18 mouse cellular contexts compared by ENCODE assay signal in the genomic region with DNA sequence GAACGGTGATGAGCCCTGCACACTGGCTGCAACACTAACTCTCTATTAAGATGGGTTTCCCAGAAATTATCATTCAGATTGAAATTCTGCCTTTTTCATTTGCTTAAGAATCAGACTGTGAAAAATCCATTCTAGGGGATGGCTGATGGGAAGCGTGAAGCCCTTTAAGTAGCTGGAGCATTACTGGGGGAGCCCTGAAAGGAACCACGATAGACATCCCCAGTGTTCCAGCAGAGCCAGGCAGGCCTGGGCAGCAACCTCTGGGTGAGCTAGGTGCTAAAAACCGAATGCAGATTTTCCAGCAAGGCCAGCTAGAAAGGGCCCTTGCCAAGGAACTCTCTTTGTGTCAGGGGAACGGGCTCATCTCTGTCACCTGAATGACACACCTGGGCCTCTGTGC.
DNase-seq lines count a peak whose midpoint lies in the region; ATAC-seq and TF ChIP-seq lines count a peak whose summit lies in the region.
"Had no signal": no experiment of that assay in that cellular context is flagged by ENCODE, and none has a peak within 500 bp of the region (broad histone marks: within the 10 kb centered on the region; RNA-seq: fewer than 3 reads in every experiment).

No protein-coding gene starts in this region.

- H3K27me3 ChIP-seq in hindbrain, embryonic 14.5 days (ENCODE audit: control insufficient read depth, insufficient read depth, low read length), result no peaks in the 10 kb centered on the region
- no peaks in the 10 kb centered on the region for H3K27me3 ChIP-seq in hindbrain, embryonic 11.5 days (ENCODE audit: control insufficient read depth, insufficient read depth, low read length)
- no peaks in the 10 kb centered on the region for H3K27me3 ChIP-seq in neural tube, embryonic 13.5 days
- H3K27me3 ChIP-seq in midbrain, embryonic 15.5 days (replicated peaks), result no peaks in the 10 kb centered on the region
- no peaks in the 10 kb centered on the region for H3K27me3 ChIP-seq in intestine, postnatal 0 days (replicated peaks; ENCODE audit: control insufficient read depth, insufficient read depth, low read length)
- H3K27me3 ChIP-seq in heart, embryonic 12.5 days (replicated peaks), result no peaks in the 10 kb centered on the region
- H3K27me3 ChIP-seq: heart, embryonic 15.5 days; intestine, embryonic 15.5 days had no signal

- H3K36me3 ChIP-seq in hindbrain, embryonic 14.5 days (replicated peaks; ENCODE audit: control insufficient read depth, insufficient read depth), result peaks cover 3% of the 10 kb centered on the region; the same call in 1 of the 2 replicates
- H3K36me3 ChIP-seq in hindbrain, embryonic 11.5 days (ENCODE audit: control insufficient read depth, insufficient read depth, low read length), result no peaks in the 10 kb centered on the region
- no peaks in the 10 kb centered on the region for H3K36me3 ChIP-seq in neural tube, embryonic 13.5 days
- no peaks in the 10 kb centered on the region for H3K36me3 ChIP-seq in midbrain, embryonic 15.5 days (replicated peaks)
- H3K36me3 ChIP-seq in intestine, postnatal 0 days (ENCODE audit: control insufficient read depth, insufficient read depth), result no peaks in the 10 kb centered on the region
- H3K36me3 ChIP-seq in heart, embryonic 12.5 days, result no peaks in the 10 kb centered on the region
- H3K36me3 ChIP-seq: embryonic facial prominence, embryonic 10.5 days; heart, embryonic 10.5 days; heart, embryonic 15.5 days; intestine, embryonic 15.5 days had no signal

- no peak for DNase-seq in hindbrain, embryonic 14.5 days (ENCODE audit: low spot score)
- DNase-seq in hindbrain, embryonic 11.5 days (ENCODE audit: low spot score), result no peak
- DNase-seq in neural tube, embryonic 10.5 days (ENCODE audit: extremely low spot score, low spot score), result no peak
- DNase-seq: adrenal gland, adult 2 months; adrenal gland, postnatal 25 days; cerebellum, adult 2 months; cerebellum, postnatal 10 days; gastrocnemius, postnatal 10 days; heart, adult 18-20 months; heart, postnatal 14 days had no signal

- no peak overlapping the region for H3K9ac ChIP-seq in hindbrain, embryonic 14.5 days
- H3K9ac ChIP-seq in hindbrain, embryonic 11.5 days (ENCODE audit: low read depth, low read length), result no peak overlapping the region
- no peak overlapping the region for H3K9ac ChIP-seq in neural tube, embryonic 13.5 days
- no peak overlapping the region for H3K9ac ChIP-seq in midbrain, embryonic 15.5 days
- no peak overlapping the region for H3K9ac ChIP-seq in intestine, postnatal 0 days (ENCODE audit: low read depth, low read length)
- H3K9ac ChIP-seq in heart, embryonic 12.5 days, result no peak overlapping the region
- H3K9ac ChIP-seq: heart, embryonic 15.5 days; intestine, embryonic 15.5 days had no signal

- no peak for ATAC-seq in hindbrain, embryonic 14.5 days (ENCODE audit: low FRiP score)
- no peak for ATAC-seq in hindbrain, embryonic 11.5 days (ENCODE audit: low FRiP score)
- no peak for ATAC-seq in neural tube, embryonic 13.5 days (ENCODE audit: low read depth)
- ATAC-seq in midbrain, embryonic 15.5 days (replicated peaks), result peak; percentile 51; the same call in 1 of the 2 replicates
- ATAC-seq in intestine, postnatal 0 days, result no peak
- ATAC-seq in heart, embryonic 12.5 days (ENCODE audit: insufficient number of reproducible peaks, low FRiP score), result no peak
- ATAC-seq: intestine, embryonic 15.5 days had no signal

- WGBS in hindbrain, embryonic 14.5 days, result 58% methylated on average over 5 of the region's 5 CpGs
- WGBS in hindbrain, embryonic 11.5 days, result 74% methylated on average over 5 of the region's 5 CpGs
- WGBS in neural tube, embryonic 13.5 days, result 60% methylated on average over 5 of the region's 5 CpGs
- 55% methylated on average over 5 of the region's 5 CpGs for WGBS in midbrain, embryonic 15.5 days
- WGBS in intestine, postnatal 0 days, result 82% methylated on average over 5 of the region's 5 CpGs
- WGBS in heart, embryonic 12.5 days, result 69% methylated on average over 5 of the region's 5 CpGs

- peak overlapping the region; percentile 35; the same call in 1 of the 2 replicates for H3K27ac ChIP-seq in hindbrain, embryonic 14.5 days
- H3K27ac ChIP-seq in hindbrain, embryonic 11.5 days (ENCODE audit: low read depth, low read length), result no peak overlapping the region
- 0 out of 2 replicates have a peak overlapping the region, but pooled peaks have one; percentile 13 for H3K27ac ChIP-seq in neural tube, embryonic 13.5 days (replicated peaks)
- H3K27ac ChIP-seq in midbrain, embryonic 15.5 days, result peak overlapping the region; percentile 61
- H3K27ac ChIP-seq in intestine, postnatal 0 days (ENCODE audit: low read depth, low read length), result no peak overlapping the region
- no peak overlapping the region for H3K27ac ChIP-seq in heart, embryonic 12.5 days (ENCODE audit: poor library complexity, severe bottlenecking)
- H3K27ac ChIP-seq: embryonic facial prominence, embryonic 10.5 days; heart, embryonic 10.5 days; heart, embryonic 15.5 days; intestine, embryonic 15.5 days had no signal

- no peaks in the 10 kb centered on the region for H3K9me3 ChIP-seq in hindbrain, embryonic 14.5 days (ENCODE audit: control insufficient read depth, low read length)
- H3K9me3 ChIP-seq in hindbrain, embryonic 11.5 days (ENCODE audit: control insufficient read depth, low read length), result no peaks in the 10 kb centered on the region
- no peaks in the 10 kb centered on the region for H3K9me3 ChIP-seq in neural tube, embryonic 13.5 days
- no peaks in the 10 kb centered on the region for H3K9me3 ChIP-seq in midbrain, embryonic 15.5 days
- H3K9me3 ChIP-seq in intestine, postnatal 0 days (ENCODE audit: control insufficient read depth), result no peaks in the 10 kb centered on the region
- no peaks in the 10 kb centered on the region for H3K9me3 ChIP-seq in heart, embryonic 12.5 days (replicated peaks)
- H3K9me3 ChIP-seq: embryonic facial prominence, embryonic 10.5 days; heart, embryonic 10.5 days; heart, embryonic 15.5 days; intestine, embryonic 15.5 days had no signal

- no peak overlapping the region for H3K4me2 ChIP-seq in hindbrain, embryonic 14.5 days (replicated peaks)
- no peak overlapping the region for H3K4me2 ChIP-seq in hindbrain, embryonic 11.5 days (replicated peaks; ENCODE audit: low read depth, low read length)
- no peak overlapping the region for H3K4me2 ChIP-seq in neural tube, embryonic 13.5 days
- 0 out of 2 replicates have a peak overlapping the region, but pooled peaks have one; percentile 4 for H3K4me2 ChIP-seq in midbrain, embryonic 15.5 days
- H3K4me2 ChIP-seq in intestine, postnatal 0 days (replicated peaks; ENCODE audit: low read depth), result no peak overlapping the region
- no peak overlapping the region for H3K4me2 ChIP-seq in heart, embryonic 12.5 days
- H3K4me2 ChIP-seq: heart, embryonic 15.5 days; intestine, embryonic 15.5 days had no signal

- no peak overlapping the region for H3K4me3 ChIP-seq in hindbrain, embryonic 14.5 days (replicated peaks; ENCODE audit: low read length)
- H3K4me3 ChIP-seq in hindbrain, embryonic 11.5 days (ENCODE audit: low read depth, low read length), result no peak overlapping the region
- no peak overlapping the region for H3K4me3 ChIP-seq in neural tube, embryonic 13.5 days
- no peak overlapping the region for H3K4me3 ChIP-seq in midbrain, embryonic 15.5 days
- H3K4me3 ChIP-seq in intestine, postnatal 0 days (ENCODE audit: low read depth, low read length), result no peak overlapping the region
- H3K4me3 ChIP-seq in heart, embryonic 12.5 days, result no peak overlapping the region
- H3K4me3 ChIP-seq: embryonic facial prominence, embryonic 10.5 days; heart, embryonic 10.5 days; heart, embryonic 15.5 days; intestine, embryonic 15.5 days had no signal

- TF ChIP-seq CTCF in intestine, postnatal 0 days (IDR thresholded peaks at IDR 0.05; ENCODE audit: low read depth), result no peak

- peaks cover 4% of the 10 kb centered on the region; the same call in 1 of the 2 replicates for H3K4me1 ChIP-seq in hindbrain, embryonic 14.5 days (replicated peaks; ENCODE audit: control insufficient read depth, insufficient read depth, low read length)
- H3K4me1 ChIP-seq in hindbrain, embryonic 11.5 days (replicated peaks; ENCODE audit: control insufficient read depth, insufficient read depth, low read length), result no peaks in the 10 kb centered on the region
- peaks cover 36% of the 10 kb centered on the region for H3K4me1 ChIP-seq in neural tube, embryonic 13.5 days (replicated peaks)
- H3K4me1 ChIP-seq in midbrain, embryonic 15.5 days, result peaks cover 8% of the 10 kb centered on the region
- H3K4me1 ChIP-seq in intestine, postnatal 0 days (replicated peaks; ENCODE audit: control insufficient read depth, insufficient read depth, low read length), result no peaks in the 10 kb centered on the region
- peaks cover 9% of the 10 kb centered on the region for H3K4me1 ChIP-seq in heart, embryonic 12.5 days (replicated peaks)
- H3K4me1 ChIP-seq: intestine, embryonic 15.5 days had no signal

Comparison
In these comparisons a context has a peak if more than half of its experiments do, and no peak if none do; other contexts are left out.
1. H3K27ac ChIP-seq: peak in hindbrain, embryonic 14.5 days (single experiment), neural tube, embryonic 13.5 days (single experiment) and midbrain, embryonic 15.5 days (single experiment); none in hindbrain, embryonic 11.5 days (single experiment), intestine, postnatal 0 days (single experiment) and heart, embryonic 12.5 days (single experiment).